Mouse (Mus musculus): ENCODE measurements around the gene Syngr1. TPM values are rescaled to one million over a fixed set of nuclear protein-coding genes. Genes with fewer than 3 reads are reported as not detected.

The Syngr1 gene
- polyA plus RNA-seq, 1 experiment from 2014 or later, result 11.2 TPM

DNA sequence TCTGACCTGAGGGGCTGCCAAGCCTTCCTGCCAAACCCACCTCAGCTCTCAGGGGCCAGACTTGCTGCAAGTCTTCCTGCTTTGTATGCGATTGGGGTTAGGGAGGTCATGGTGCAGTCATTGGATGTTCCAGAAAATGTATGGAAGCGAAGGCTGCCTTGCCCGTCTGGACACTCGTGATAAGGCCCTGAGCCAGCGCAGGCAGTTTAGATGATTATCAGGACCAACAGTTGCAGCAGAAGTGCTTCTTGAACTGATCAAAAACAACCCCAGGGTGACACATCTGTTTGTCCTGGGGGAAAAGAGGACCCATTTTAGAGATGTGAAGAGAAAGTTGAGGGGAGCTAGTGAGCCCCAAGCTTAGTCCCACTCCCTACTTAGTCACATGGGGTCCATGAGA lies 39.6 kb downstream of the Syngr1 start:
- ATAC-seq (replicated peaks; ENCODE audit: low FRiP score), result no peak

DNA sequence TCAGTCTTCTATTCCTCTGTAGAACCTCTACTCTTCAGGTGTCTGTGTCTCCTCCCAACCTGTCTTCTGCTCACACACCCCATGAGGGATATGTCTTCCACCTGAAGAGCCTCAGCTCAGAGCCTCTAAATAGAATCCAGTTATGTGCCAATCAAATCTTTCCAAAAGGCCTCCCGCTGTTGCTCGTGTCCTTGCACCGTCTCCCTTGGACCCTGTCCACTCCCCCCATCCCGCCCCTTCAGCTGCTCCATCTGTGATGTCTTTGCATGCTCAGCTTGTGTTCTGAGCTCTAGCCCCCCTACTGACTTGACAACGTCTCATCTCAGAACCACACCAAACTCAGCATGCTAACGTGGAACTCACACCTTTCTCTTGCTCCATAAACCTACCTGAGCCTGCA lies 40.3 kb downstream of the Syngr1 start:
- peaks cover 19% of the 10 kb centered on the region for H3K4me1 ChIP-seq
- no peak overlapping the region for H3K9ac ChIP-seq
- no peaks in the 10 kb centered on the region for H3K27me3 ChIP-seq
- no peak for ATAC-seq (replicated peaks; ENCODE audit: low FRiP score)
- H3K4me2 ChIP-seq, result no peak overlapping the region
- H3K9me3 ChIP-seq (replicated peaks), result no peaks in the 10 kb centered on the region
- 85% methylated on average over 6 of the region's 6 CpGs for WGBS
- H3K36me3 ChIP-seq, result peaks cover 5% of the 10 kb centered on the region; the same call in 1 of the 2 replicates
- H3K4me3 ChIP-seq (replicated peaks), result no peak overlapping the region
- H3K27ac ChIP-seq, result no peak overlapping the region

More for the DNA sequence above, 39.6 kb downstream of the Syngr1 start:
- Histone ChIP-seq H3K4me3 (replicated peaks) (no peak overlapping the region), H3K4me1 (peaks cover 20% of the 10 kb centered on the region), H3K27me3 (no peaks in the 10 kb centered on the region), H3K9ac (no peak overlapping the region), H3K27ac (no peak overlapping the region), H3K9me3 (replicated peaks) (no peaks in the 10 kb centered on the region), H3K4me2 (no peak overlapping the region), H3K36me3 (no peaks in the 10 kb centered on the region)
- 73% methylated on average over 5 of the region's 5 CpGs for WGBS

GRCm38 (mm10) chr15:80132452-80132851 lies 41.3 kb downstream of the Syngr1 start:
- no peaks in the 10 kb centered on the region for H3K9me3 ChIP-seq (replicated peaks)
- peak overlapping the region; percentile 83 for H3K4me2 ChIP-seq
- peaks cover 21% of the 10 kb centered on the region for H3K4me1 ChIP-seq
- peak overlapping the region; percentile 61; the same call in 1 of the 2 replicates for H3K9ac ChIP-seq
- no peaks in the 10 kb centered on the region for H3K27me3 ChIP-seq
- peak overlapping the region; percentile 72 for H3K4me3 ChIP-seq (replicated peaks)
- H3K36me3 ChIP-seq, result peaks cover 14% of the 10 kb centered on the region; the same call in 1 of the 2 replicates
- peak overlapping the region; percentile 100 for H3K27ac ChIP-seq
- ATAC-seq (replicated peaks; ENCODE audit: low FRiP score), result no peak
- WGBS, result 63% methylated on average over 9 of the region's 9 CpGs

GRCm38 (mm10) chr15:80132993-80133586 lies 42.0 kb downstream of the Syngr1 start, which contains the start of gene Tab1:
Gene Tab1, plus strand, starts transcription at chr15:80133127.
- Histone ChIP-seq H3K9me3 (replicated peaks) (no peaks in the 10 kb centered on the region), H3K9ac (peak within 1 kb of the TSS; percentile 61), H3K27ac (peak within 1 kb of the TSS; percentile 100), H3K4me3 (replicated peaks) (peak within 1 kb of the TSS; percentile 72), H3K4me1 (peaks cover 26% of the 10 kb centered on the region), H3K36me3 (peaks cover 16% of the 10 kb centered on the region; the same call in 1 of the 2 replicates), H3K4me2 (peak within 1 kb of the TSS; percentile 83), H3K27me3 (no peaks in the 10 kb centered on the region)
- peak; percentile 95 for ATAC-seq (replicated peaks; ENCODE audit: low FRiP score)
- WGBS, result under 1% methylated on average over 57 of the region's 59 CpGs

DNA sequence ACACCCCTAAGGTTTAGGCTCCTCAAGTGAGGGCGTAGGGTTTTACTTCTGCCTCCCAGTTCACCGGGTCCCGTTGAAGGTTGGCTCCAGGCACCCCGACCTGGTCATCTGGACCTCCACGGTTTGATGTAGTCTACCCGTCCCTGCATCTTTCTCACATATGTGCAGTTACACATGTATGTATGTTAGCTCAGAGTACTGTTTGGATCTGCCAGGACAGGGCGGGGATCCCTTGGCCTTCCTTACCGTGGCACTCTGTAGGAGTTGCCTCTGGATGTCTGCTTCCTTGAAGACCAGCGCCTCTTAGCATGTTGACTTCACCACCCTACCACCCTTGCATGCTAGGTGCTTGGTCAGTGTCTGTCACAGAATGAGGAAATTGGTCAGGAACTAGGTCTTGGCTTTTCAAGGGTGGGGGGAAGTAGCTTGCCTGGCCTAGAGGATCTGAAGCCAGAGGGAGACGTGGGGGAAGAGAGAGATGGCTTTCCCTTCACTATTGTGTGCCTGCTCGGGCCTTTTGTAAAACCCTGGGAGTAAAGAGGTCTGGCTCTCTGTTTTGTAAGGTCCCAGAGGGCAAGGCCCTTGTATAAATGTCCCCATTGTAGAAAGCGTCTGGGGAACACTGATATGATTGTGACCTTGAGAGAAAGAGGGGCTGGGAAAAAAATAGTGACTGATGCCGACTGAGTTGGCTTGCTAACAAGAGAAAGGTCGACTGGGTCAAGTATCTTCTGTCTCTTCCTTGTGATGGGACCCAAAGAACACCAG lies 42.7 kb downstream of the Syngr1 start:
- peak overlapping the region; percentile 83 for H3K4me2 ChIP-seq
- H3K9ac ChIP-seq, result peak overlapping the region; percentile 61
- no peaks in the 10 kb centered on the region for H3K9me3 ChIP-seq (replicated peaks)
- H3K27me3 ChIP-seq, result no peaks in the 10 kb centered on the region
- ATAC-seq (replicated peaks; ENCODE audit: low FRiP score), result peak; percentile 19; the same call in 1 of the 2 replicates
- WGBS, result 10% methylated on average over 14 of the region's 14 CpGs
- H3K27ac ChIP-seq, result peak overlapping the region; percentile 100
- peak overlapping the region; percentile 72 for H3K4me3 ChIP-seq (replicated peaks)
- peaks cover 16% of the 10 kb centered on the region; the same call in 1 of the 2 replicates for H3K36me3 ChIP-seq
- peaks cover 34% of the 10 kb centered on the region for H3K4me1 ChIP-seq

- Histone ChIP-seq H3K36me3 (peaks cover 19% of the 10 kb centered on the region; the same call in 1 of the 2 replicates), H3K9me3 (replicated peaks) (no peaks in the 10 kb centered on the region), H3K4me2 (peak overlapping the region; percentile 83), H3K27me3 (no peaks in the 10 kb centered on the region), H3K27ac (peak overlapping the region; percentile 100), H3K4me1 (peaks cover 36% of the 10 kb centered on the region), H3K9ac (peak overlapping the region; percentile 61), H3K4me3 (replicated peaks) (peak overlapping the region; percentile 72)
- WGBS, result 69% methylated on average over 9 of the region's 9 CpGs
- ATAC-seq (replicated peaks; ENCODE audit: low FRiP score), result no peak
Measured at GRCm38 (mm10) chr15:80134450-80134847, 43.3 kb downstream of the Syngr1 start.

GRCm38 (mm10) chr15:80135499-80135898 lies 44.4 kb downstream of the Syngr1 start:
- peaks cover 36% of the 10 kb centered on the region for H3K4me1 ChIP-seq
- no peak overlapping the region for H3K9ac ChIP-seq
- ATAC-seq (replicated peaks; ENCODE audit: low FRiP score), result no peak
- no peak overlapping the region for H3K27ac ChIP-seq
- no peak overlapping the region for H3K4me3 ChIP-seq (replicated peaks)
- 97% methylated on average over 2 of the region's 2 CpGs for WGBS
- no peak overlapping the region for H3K4me2 ChIP-seq
- peaks cover 25% of the 10 kb centered on the region; the same call in 1 of the 2 replicates for H3K36me3 ChIP-seq
- H3K9me3 ChIP-seq (replicated peaks), result no peaks in the 10 kb centered on the region
- no peaks in the 10 kb centered on the region for H3K27me3 ChIP-seq

- ATAC-seq (replicated peaks; ENCODE audit: low FRiP score), result no peak
- Histone ChIP-seq H3K9me3 (replicated peaks) (no peaks in the 10 kb centered on the region), H3K4me3 (replicated peaks) (no peak overlapping the region), H3K4me2 (no peak overlapping the region), H3K36me3 (peaks cover 33% of the 10 kb centered on the region), H3K27ac (no peak overlapping the region), H3K27me3 (no peaks in the 10 kb centered on the region), H3K4me1 (peaks cover 36% of the 10 kb centered on the region), H3K9ac (no peak overlapping the region)
- WGBS, result 99% methylated on average over 3 of the region's 3 CpGs
Measured at GRCm38 (mm10) chr15:80136645-80137044, 45.5 kb downstream of the Syngr1 start.

GRCm38 (mm10) chr15:80137945-80138791 lies 47.0 kb downstream of the Syngr1 start:
- no peaks in the 10 kb centered on the region for H3K27me3 ChIP-seq
- H3K9ac ChIP-seq, result no peak overlapping the region
- no peak overlapping the region for H3K4me2 ChIP-seq
- no peaks in the 10 kb centered on the region for H3K9me3 ChIP-seq (replicated peaks)
- 60% methylated on average over 17 of the region's 17 CpGs for WGBS
- H3K27ac ChIP-seq, result peak overlapping the region; percentile 38
- H3K4me1 ChIP-seq, result peaks cover 31% of the 10 kb centered on the region
- no peak for ATAC-seq (replicated peaks; ENCODE audit: low FRiP score)
- no peak overlapping the region for H3K4me3 ChIP-seq (replicated peaks)
- peaks cover 48% of the 10 kb centered on the region for H3K36me3 ChIP-seq

DNA sequence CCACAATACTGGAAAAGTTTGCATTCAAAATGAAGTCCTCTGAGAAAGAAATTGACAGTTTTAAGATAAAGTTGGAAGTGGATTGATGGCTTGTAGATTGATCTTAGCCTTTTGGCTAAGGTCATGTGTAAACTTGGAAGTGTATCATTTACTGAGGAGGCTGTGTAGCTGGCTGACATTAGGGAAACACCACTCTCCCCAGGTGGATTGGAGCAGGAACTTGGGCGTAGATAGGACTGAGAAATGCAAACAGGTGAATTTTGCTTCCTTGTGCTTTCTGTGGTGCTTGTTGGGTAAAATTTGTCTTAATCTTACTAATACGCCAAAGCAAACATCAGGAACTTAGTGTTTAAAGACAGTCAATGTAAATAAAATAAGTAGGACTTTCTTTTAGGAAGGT lies 49.2 kb downstream of the Syngr1 start:
- WGBS, result 98% methylated on average over 2 of the region's 2 CpGs
- Histone ChIP-seq H3K4me2 (no peak overlapping the region), H3K27ac (no peak overlapping the region), H3K9me3 (replicated peaks) (no peaks in the 10 kb centered on the region), H3K36me3 (peaks cover 61% of the 10 kb centered on the region), H3K9ac (no peak overlapping the region), H3K27me3 (no peaks in the 10 kb centered on the region), H3K4me3 (replicated peaks) (no peak overlapping the region), H3K4me1 (peaks cover 17% of the 10 kb centered on the region)
- no peak for ATAC-seq (replicated peaks; ENCODE audit: low FRiP score)

DNA sequence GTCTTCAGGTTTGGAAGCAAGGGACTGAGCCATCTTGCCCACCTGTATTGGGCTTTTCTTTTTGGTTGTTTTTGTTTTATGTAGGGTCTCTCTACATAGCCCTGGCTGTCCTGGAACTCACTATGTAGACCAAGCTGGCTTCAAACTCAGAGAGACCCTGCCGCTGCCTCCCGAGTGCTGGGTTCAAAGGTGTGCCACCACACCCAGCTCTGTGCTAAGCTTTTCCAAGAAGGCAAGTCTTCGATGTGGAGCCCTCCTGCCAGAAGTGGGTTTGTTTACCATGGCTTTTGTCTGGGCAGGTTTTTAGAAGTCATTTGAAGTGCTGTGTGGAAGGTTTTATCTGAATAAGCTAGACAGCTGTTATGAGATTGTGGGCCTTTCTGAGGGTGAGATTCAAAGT lies 49.7 kb downstream of the Syngr1 start:
- Histone ChIP-seq H3K4me1 (peaks cover 17% of the 10 kb centered on the region), H3K4me3 (replicated peaks) (no peak overlapping the region), H3K27ac (no peak overlapping the region), H3K9ac (no peak overlapping the region), H3K9me3 (replicated peaks) (no peaks in the 10 kb centered on the region), H3K4me2 (no peak overlapping the region), H3K36me3 (peaks cover 61% of the 10 kb centered on the region), H3K27me3 (no peaks in the 10 kb centered on the region)
- WGBS, result 91% methylated on average over 3 of the region's 3 CpGs
- ATAC-seq (replicated peaks; ENCODE audit: low FRiP score), result no peak

Data from kidney, embryonic 15.5 days (tissue).